16 mouse cellular contexts compared by ENCODE assay signal in the genomic region with DNA sequence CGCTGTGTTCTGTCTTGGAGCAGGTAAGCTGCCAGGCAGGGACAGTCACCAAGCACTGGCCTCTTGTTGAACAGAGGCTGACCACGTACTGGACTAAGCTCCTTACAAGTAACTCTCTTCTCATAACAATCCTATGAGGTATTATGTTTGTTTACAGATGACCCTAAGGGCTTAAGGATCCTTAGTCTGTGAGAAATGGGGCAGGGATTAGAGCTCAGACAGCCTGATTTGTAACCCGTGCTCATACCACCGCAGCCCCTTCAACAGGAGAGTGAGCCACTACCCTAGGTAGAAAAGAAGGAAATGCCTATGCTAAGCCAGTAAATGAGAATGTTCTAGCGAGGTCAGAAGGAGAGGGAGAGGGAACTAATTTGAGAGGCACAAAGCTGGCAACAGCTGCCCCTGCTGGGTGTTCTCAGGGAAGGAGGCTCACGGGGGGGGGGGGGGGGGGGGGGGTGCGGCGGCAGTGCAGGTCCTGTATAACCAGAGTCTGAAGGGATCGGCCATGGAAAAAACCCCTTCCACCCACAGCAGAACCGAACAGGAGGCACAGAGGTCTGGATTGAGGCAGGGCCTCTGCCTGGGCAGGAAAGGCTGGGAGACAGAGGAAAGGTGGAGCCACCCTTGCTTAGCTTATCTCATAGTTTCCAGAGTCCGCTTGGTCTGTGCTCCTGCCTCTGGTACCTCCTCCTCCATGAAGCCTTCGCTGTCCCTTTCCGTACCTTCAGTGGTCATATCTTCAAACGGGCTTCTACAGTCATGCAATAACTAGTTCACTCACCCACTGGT. TPM values are rescaled to one million over a fixed set of nuclear protein-coding genes. Genes with fewer than 3 reads are reported as not detected.
A peak's percentile ranks its signal among the peaks of the same experiment; 100 is the strongest.
DNase-seq lines count a peak whose midpoint lies in the region; ATAC-seq lines count a peak whose summit lies in the region.
"Had no signal": no experiment of that assay in that cellular context is flagged by ENCODE, and none has a peak within 500 bp of the region (broad histone marks: within the 10 kb centered on the region; RNA-seq: fewer than 3 reads in every experiment).

No protein-coding gene starts in this region.

- no peak overlapping the region for H3K4me3 ChIP-seq in heart, embryonic 11.5 days (ENCODE audit: low read depth, low read length)
- no peak overlapping the region for H3K4me3 ChIP-seq in liver, embryonic 11.5 days (ENCODE audit: low read depth, low read length)
- H3K4me3 ChIP-seq in forebrain, embryonic 13.5 days: no peak overlapping the region
- H3K4me3 ChIP-seq: limb, embryonic 12.5 days; midbrain, embryonic 13.5 days had no signal

- no peaks in the 10 kb centered on the region for H3K9me3 ChIP-seq in heart, embryonic 11.5 days (replicated peaks; ENCODE audit: control insufficient read depth, low read length)
- no peaks in the 10 kb centered on the region for H3K9me3 ChIP-seq in liver, embryonic 11.5 days (ENCODE audit: control insufficient read depth, low read length)
- no peaks in the 10 kb centered on the region; the same call in 1 of the 2 replicates for H3K9me3 ChIP-seq in forebrain, embryonic 13.5 days (replicated peaks)
- H3K9me3 ChIP-seq: limb, embryonic 12.5 days; midbrain, embryonic 13.5 days had no signal

- H3K9ac ChIP-seq in heart, embryonic 11.5 days (ENCODE audit: low read depth, low read length): no peak overlapping the region
- no peak overlapping the region for H3K9ac ChIP-seq in liver, embryonic 11.5 days (ENCODE audit: low read depth, low read length)
- no peak overlapping the region for H3K9ac ChIP-seq in forebrain, embryonic 13.5 days
- H3K9ac ChIP-seq: hindbrain, embryonic 14.5 days; limb, embryonic 12.5 days; midbrain, embryonic 13.5 days had no signal

- no peaks in the 10 kb centered on the region for H3K4me1 ChIP-seq in heart, embryonic 11.5 days (ENCODE audit: control insufficient read depth, insufficient read depth, low read length)
- H3K4me1 ChIP-seq in liver, embryonic 11.5 days (replicated peaks; ENCODE audit: control insufficient read depth, insufficient read depth, low read length): peaks cover 14% of the 10 kb centered on the region
- H3K4me1 ChIP-seq in forebrain, embryonic 13.5 days: no peaks in the 10 kb centered on the region
- H3K4me1 ChIP-seq: midbrain, embryonic 13.5 days had no signal

- peak; percentile 94 for DNase-seq in heart, adult 11 months
- no peak for DNase-seq in heart, adult 8-10 months (ENCODE audit: low spot score)
- no peak for DNase-seq in liver, embryonic 11.5 days (ENCODE audit: low spot score)
- DNase-seq in frontal cortex, adult 2 months (ENCODE audit: extremely low spot score in 1 of 2, low spot score in 1 of 2): no peak
- DNase-seq: cerebellum, adult 18-20 months; thymus, postnatal 4 days had no signal

- H3K36me3 ChIP-seq in heart, embryonic 11.5 days (ENCODE audit: control insufficient read depth, insufficient read depth, low read length): no peaks in the 10 kb centered on the region
- no peaks in the 10 kb centered on the region for H3K36me3 ChIP-seq in liver, embryonic 11.5 days (ENCODE audit: control insufficient read depth, insufficient read depth, low read length)
- H3K36me3 ChIP-seq in forebrain, embryonic 13.5 days (ENCODE audit: poor library complexity, severe bottlenecking): peaks cover 5% of the 10 kb centered on the region

- H3K27me3 ChIP-seq in heart, embryonic 11.5 days (ENCODE audit: control insufficient read depth, insufficient read depth, low read length): no peaks in the 10 kb centered on the region
- no peaks in the 10 kb centered on the region for H3K27me3 ChIP-seq in liver, embryonic 11.5 days (replicated peaks; ENCODE audit: control insufficient read depth, insufficient read depth, low read length)
- H3K27me3 ChIP-seq in forebrain, embryonic 13.5 days: no peaks in the 10 kb centered on the region
- H3K27me3 ChIP-seq: limb, embryonic 12.5 days; midbrain, embryonic 13.5 days had no signal

- no peak overlapping the region for H3K4me2 ChIP-seq in heart, embryonic 11.5 days
- H3K4me2 ChIP-seq in liver, embryonic 11.5 days: peak overlapping the region; percentile 3; the same call in 1 of the 2 replicates
- H3K4me2 ChIP-seq in forebrain, embryonic 13.5 days: no peak overlapping the region
- H3K4me2 ChIP-seq: hindbrain, embryonic 14.5 days; limb, embryonic 12.5 days; midbrain, embryonic 13.5 days had no signal

- 48% methylated on average over 11 of the region's 14 CpGs for WGBS in heart, embryonic 11.5 days (ENCODE audit: insufficient replicate concordance)
- WGBS in liver, embryonic 11.5 days: 47% methylated on average over 11 of the region's 14 CpGs
- 61% methylated on average over 11 of the region's 14 CpGs for WGBS in forebrain, embryonic 13.5 days

- no peak overlapping the region for H3K27ac ChIP-seq in heart, embryonic 11.5 days (ENCODE audit: low read depth, low read length)
- H3K27ac ChIP-seq in liver, embryonic 11.5 days (ENCODE audit: low read depth, low read length): no peak overlapping the region
- no peak overlapping the region for H3K27ac ChIP-seq in forebrain, embryonic 13.5 days
- H3K27ac ChIP-seq: hindbrain, embryonic 14.5 days; limb, embryonic 12.5 days; midbrain, embryonic 13.5 days had no signal

- ATAC-seq in heart, embryonic 11.5 days (replicated peaks; ENCODE audit: insufficient number of reproducible peaks, low FRiP score, low TSS enrichment): 0 out of 2 replicates have a peak, but pooled peaks have one; percentile 46
- peak; percentile 60 for ATAC-seq in liver, embryonic 11.5 days (replicated peaks; ENCODE audit: low FRiP score)
- peak; percentile 39; the same call in 1 of the 2 replicates for ATAC-seq in megakaryocyte progenitor cell, adult 5-6 weeks (replicated peaks; ENCODE audit: poor library complexity)
- no peak for ATAC-seq in forebrain, embryonic 13.5 days
- no peak for ATAC-seq in frontal cortex, adult (ENCODE audit: low TSS enrichment)
- ATAC-seq: forebrain, embryonic 14.5 days; midbrain, embryonic 13.5 days had no signal

RNA-seq across cellular contexts. Expression of a gene that starts 15.0 kb away (rescaled TPM):
- total RNA-seq in heart, adult 8-10 months (2022): 10 to 100 TPM; 32.0 to 34.8 (median 33.9) TPM
- polyA plus RNA-seq in heart, embryonic 11.5 days (2014; fragmentation: Nextera tagmentation; extraction: Ambion mirVana): 63.0 and 66.0 TPM in 2 replicates
- 52.1 and 58.7 TPM in 2 replicates for polyA plus RNA-seq in liver, embryonic 11.5 days (2014; fragmentation: Nextera tagmentation; extraction: Ambion mirVana)
- total RNA-seq in megakaryocyte progenitor cell, adult 5-6 weeks (2015): 75.1 and 80.0 TPM in 2 replicates
- total RNA-seq in megakaryocyte progenitor cell, adult 5-6 weeks (2017): 34.3 and 42.0 TPM in 2 replicates
- polyA plus RNA-seq in frontal cortex, adult 2 months (2012; rRNA removed): 80.6 and 84.7 TPM in 2 replicates
- polyA plus RNA-seq in forebrain, embryonic 13.5 days (2015; fragmentation: Nextera tagmentation; extraction: Ambion mirVana): 47.2 and 52.2 TPM in 2 replicates

RNA-seq across cellular contexts. Expression of a gene that starts 26.4 kb away (rescaled TPM):
- 10 to 100 TPM; 11.3 to 15.0 (median 12.6) TPM for total RNA-seq in heart, adult 8-10 months (2022)
- 16.5 and 21.9 TPM in 2 replicates for polyA plus RNA-seq in heart, embryonic 11.5 days (2014; fragmentation: Nextera tagmentation; extraction: Ambion mirVana)
- 2.1 TPM in 2 replicates for polyA plus RNA-seq in liver, embryonic 11.5 days (2014; fragmentation: Nextera tagmentation; extraction: Ambion mirVana)
- 1.1 and 2.7 TPM in 2 replicates for total RNA-seq in megakaryocyte progenitor cell, adult 5-6 weeks (2015)
- total RNA-seq in megakaryocyte progenitor cell, adult 5-6 weeks (2017): 0.04 and 0.47 TPM in 2 replicates
- 182 and 219 TPM in 2 replicates for polyA plus RNA-seq in frontal cortex, adult 2 months (2012; rRNA removed)
- 6.3 and 7.3 TPM in 2 replicates for polyA plus RNA-seq in forebrain, embryonic 13.5 days (2015; fragmentation: Nextera tagmentation; extraction: Ambion mirVana)

RNA-seq across cellular contexts. Expression of a gene that starts 38.8 kb away (rescaled TPM):
- total RNA-seq in heart, adult 8-10 months (2022): not detected
- not detected in 2 replicates for polyA plus RNA-seq in heart, embryonic 11.5 days (2014; fragmentation: Nextera tagmentation; extraction: Ambion mirVana)
- polyA plus RNA-seq in liver, embryonic 11.5 days (2014; fragmentation: Nextera tagmentation; extraction: Ambion mirVana): not detected in 2 replicates
- total RNA-seq in megakaryocyte progenitor cell, adult 5-6 weeks (2015): not detected in 2 replicates
- total RNA-seq in megakaryocyte progenitor cell, adult 5-6 weeks (2017): not detected in 2 replicates
- polyA plus RNA-seq in frontal cortex, adult 2 months (2012; rRNA removed): not detected in 2 replicates
- not detected in 2 replicates for polyA plus RNA-seq in forebrain, embryonic 13.5 days (2015; fragmentation: Nextera tagmentation; extraction: Ambion mirVana)
- total RNA-seq: layer of hippocampus, adult 18-20 months; MEL had no signal
- polyA plus RNA-seq: forebrain, embryonic 14.5 days; limb, embryonic 12.5 days; midbrain, embryonic 13.5 days had no signal

RNA-seq across cellular contexts. Expression of a gene that starts 49.9 kb away (rescaled TPM):
- total RNA-seq in heart, adult 8-10 months (2022): 1 to 10 TPM in 3 of 4 experiments, under 1 TPM in 1; 0.73 to 3.1 (median 2.1) TPM
- polyA plus RNA-seq in heart, embryonic 11.5 days (2014; fragmentation: Nextera tagmentation; extraction: Ambion mirVana): 6.6 and 10.3 TPM in 2 replicates
- 8.2 and 9.1 TPM in 2 replicates for polyA plus RNA-seq in liver, embryonic 11.5 days (2014; fragmentation: Nextera tagmentation; extraction: Ambion mirVana)
- not detected in 2 replicates for total RNA-seq in megakaryocyte progenitor cell, adult 5-6 weeks (2015)
- total RNA-seq in megakaryocyte progenitor cell, adult 5-6 weeks (2017): 1.8 TPM in 1 of 2 replicates, not detected in the other
- polyA plus RNA-seq in frontal cortex, adult 2 months (2012; rRNA removed): 0.76 and 1.2 TPM in 2 replicates
- 15.4 and 21.2 TPM in 2 replicates for polyA plus RNA-seq in forebrain, embryonic 13.5 days (2015; fragmentation: Nextera tagmentation; extraction: Ambion mirVana)
- total RNA-seq: MEL had no signal

RNA-seq across cellular contexts. Expression of a gene that starts 51.5 kb away (rescaled TPM):
- 1 to 10 TPM; 3.6 to 6.7 (median 5.5) TPM for total RNA-seq in heart, adult 8-10 months (2022)
- 4.8 and 8.4 TPM in 2 replicates for polyA plus RNA-seq in heart, embryonic 11.5 days (2014; fragmentation: Nextera tagmentation; extraction: Ambion mirVana)
- polyA plus RNA-seq in liver, embryonic 11.5 days (2014; fragmentation: Nextera tagmentation; extraction: Ambion mirVana): 4.4 and 7.4 TPM in 2 replicates
- not detected in 2 replicates for total RNA-seq in megakaryocyte progenitor cell, adult 5-6 weeks (2015)
- total RNA-seq in megakaryocyte progenitor cell, adult 5-6 weeks (2017): not detected in 2 replicates
- polyA plus RNA-seq in frontal cortex, adult 2 months (2012; rRNA removed): 9.3 and 10.0 TPM in 2 replicates
- 3.6 and 3.7 TPM in 2 replicates for polyA plus RNA-seq in forebrain, embryonic 13.5 days (2015; fragmentation: Nextera tagmentation; extraction: Ambion mirVana)

Comparison
In these comparisons a context has a peak if more than half of its experiments do, and no peak if none do; other contexts are left out.
1. ATAC-seq: peak in heart, embryonic 11.5 days (single experiment), liver, embryonic 11.5 days (single experiment) and megakaryocyte progenitor cell, adult 5-6 weeks (single experiment); none in forebrain, embryonic 13.5 days (single experiment) and frontal cortex, adult (single experiment).